Mouse (Mus musculus) kidney, adult 2 months (tissue): Measurements from ENCODE around the gene Hist1h2bn.

Source experiments
- CTCF ChIP-seq: fragments of 200-500 bp; conservative IDR thresholded peaks from 2 replicates; pipeline ENCODE4 v1.5.1; 2011; ENCODE audit warnings: low read depth, mild to moderate bottlenecking, control low read depth, low read length, moderate library complexity, mixed read lengths; ENCODE audit not compliant: insufficient read depth, insufficient read length
- POLR2A ChIP-seq: fragments of 200-500 bp; IDR thresholded peaks from one replicate; pipeline ENCODE4 v1.6.1; 2011; ENCODE audit warnings: low read depth, low read length, control low read depth

DNA sequence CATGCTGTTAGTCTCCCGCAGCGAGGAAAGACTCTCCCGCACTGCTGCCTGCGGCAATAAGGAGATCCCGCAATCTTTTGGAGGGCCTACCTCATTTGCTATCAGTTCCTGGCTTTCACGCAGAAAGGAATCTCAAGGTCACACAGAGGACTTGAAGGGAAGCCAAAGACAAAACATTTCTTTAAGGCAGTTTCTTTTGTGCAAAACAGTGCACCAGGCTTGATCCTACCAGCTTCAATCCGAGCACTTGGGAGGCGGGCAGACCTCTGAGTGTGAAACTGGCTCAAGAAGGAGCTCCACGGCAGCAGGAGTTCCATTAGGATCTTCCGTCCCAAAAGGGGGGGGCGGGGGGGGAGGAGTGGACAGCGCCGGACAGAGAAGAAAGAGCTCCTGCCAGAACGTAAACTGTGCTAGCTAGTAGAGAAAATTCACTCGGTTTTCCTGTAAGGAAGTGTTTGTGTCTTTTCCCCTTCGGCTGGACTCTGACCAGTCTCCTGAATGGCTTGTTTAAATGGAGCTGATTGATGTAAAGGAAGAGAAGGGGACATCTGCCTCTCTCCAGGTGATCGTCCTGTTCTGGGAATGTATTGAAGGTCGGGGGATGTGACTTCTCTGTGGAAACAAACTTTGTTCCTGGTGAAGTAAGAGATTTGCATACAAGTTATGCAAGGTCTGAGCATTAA is 36.8 kb downstream of the Hist1h2bn start:
- no peak for TF ChIP-seq CTCF
- no peak for TF ChIP-seq POLR2A
